Mouse (Mus musculus): Measurements from ENCODE around the gene Ttc30b. TPM values are rescaled to one million over a fixed set of nuclear protein-coding genes. Genes with fewer than 3 reads are reported as not detected.

The Ttc30b gene
- polyA plus RNA-seq, 1 experiment from 2014 or later, result 1.6 TPM

GRCm38 (mm10) chr2:75964512-75964911, 26.1 kb upstream of the Ttc30b start:
- WGBS (ENCODE audit: insufficient replicate concordance), result 17% methylated on average over 14 of the region's 14 CpGs
- DNase-seq (peak; percentile 61), ATAC-seq (peak; percentile 45)
- H3K4me2 ChIP-seq (ENCODE audit: low read depth, low read length), result peak overlapping the region; percentile 61
- no peaks in the 10 kb centered on the region for H3K9me3 ChIP-seq (ENCODE audit: low read length)
- peak overlapping the region; percentile 20; the same call in 1 of the 2 replicates for H3K27ac ChIP-seq (ENCODE audit: low read depth)
- H3K27me3 ChIP-seq (ENCODE audit: insufficient read depth, low read length), result no peaks in the 10 kb centered on the region
- TF ChIP-seq CTCF (IDR thresholded peaks at IDR 0.05; ENCODE audit: low read depth), result peak; percentile 60
- no peak for TF ChIP-seq EP300 (IDR thresholded peaks at IDR 0.05; ENCODE audit: low read depth)
- H3K4me3 ChIP-seq (ENCODE audit: low read depth, low read length), result peak overlapping the region; percentile 25
- no peak overlapping the region for H3K9ac ChIP-seq (replicated peaks)
- peaks cover 10% of the 10 kb centered on the region for H3K4me1 ChIP-seq (ENCODE audit: insufficient read depth)
- no peaks in the 10 kb centered on the region for H3K36me3 ChIP-seq (replicated peaks; ENCODE audit: insufficient read depth, low read length)

- Histone ChIP-seq H3K4me1 (ENCODE audit: insufficient read depth) (peaks cover 10% of the 10 kb centered on the region), H3K36me3 (replicated peaks; ENCODE audit: insufficient read depth, low read length) (no peaks in the 10 kb centered on the region), H3K4me2 (ENCODE audit: low read depth, low read length) (peak overlapping the region; percentile 61), H3K9ac (replicated peaks) (no peak overlapping the region), H3K9me3 (ENCODE audit: low read length) (no peaks in the 10 kb centered on the region), H3K27me3 (ENCODE audit: insufficient read depth, low read length) (no peaks in the 10 kb centered on the region), H3K27ac (ENCODE audit: low read depth) (no peak overlapping the region), H3K4me3 (ENCODE audit: low read depth, low read length) (peak overlapping the region; percentile 25)
- TF ChIP-seq EP300 (IDR thresholded peaks at IDR 0.05; ENCODE audit: low read depth), result no peak
- no peak for ATAC-seq
- DNase-seq, result no peak
- WGBS (ENCODE audit: insufficient replicate concordance), result 47% methylated on average over 5 of the region's 5 CpGs
Observed at GRCm38 (mm10) chr2:75964051-75964450, 25.7 kb upstream of the Ttc30b start.

- TF ChIP-seq EP300 (IDR thresholded peaks at IDR 0.05; ENCODE audit: low read depth), result no peak
- no peak for TF ChIP-seq CTCF (IDR thresholded peaks at IDR 0.05; ENCODE audit: low read depth)
- Histone ChIP-seq H3K4me3 (ENCODE audit: low read depth, low read length) (no peak overlapping the region), H3K36me3 (replicated peaks; ENCODE audit: insufficient read depth, low read length) (no peaks in the 10 kb centered on the region), H3K4me1 (ENCODE audit: insufficient read depth) (peaks cover 10% of the 10 kb centered on the region), H3K27ac (ENCODE audit: low read depth) (no peak overlapping the region), H3K9ac (replicated peaks) (no peak overlapping the region), H3K9me3 (ENCODE audit: low read length) (no peaks in the 10 kb centered on the region), H3K4me2 (ENCODE audit: low read depth, low read length) (no peak overlapping the region), H3K27me3 (ENCODE audit: insufficient read depth, low read length) (no peaks in the 10 kb centered on the region)
- ATAC-seq (no peak), DNase-seq (no peak)
- 77% methylated on average over 10 of the region's 10 CpGs for WGBS (ENCODE audit: insufficient replicate concordance)
Observed at GRCm38 (mm10) chr2:75963211-75963840, 24.9 kb upstream of the Ttc30b start.

- Histone ChIP-seq H3K4me1 (ENCODE audit: insufficient read depth) (peaks cover 10% of the 10 kb centered on the region), H3K9ac (replicated peaks) (no peak overlapping the region), H3K4me3 (ENCODE audit: low read depth, low read length) (no peak overlapping the region), H3K36me3 (replicated peaks; ENCODE audit: insufficient read depth, low read length) (no peaks in the 10 kb centered on the region), H3K27ac (ENCODE audit: low read depth) (peak overlapping the region; percentile 22; the same call in 1 of the 2 replicates), H3K4me2 (ENCODE audit: low read depth, low read length) (no peak overlapping the region), H3K27me3 (ENCODE audit: insufficient read depth, low read length) (no peaks in the 10 kb centered on the region), H3K9me3 (ENCODE audit: low read length) (no peaks in the 10 kb centered on the region)
- peak; percentile 76 for ATAC-seq
- peak; percentile 19 for DNase-seq
- 65% methylated on average over 15 of the region's 15 CpGs for WGBS (ENCODE audit: insufficient replicate concordance)
- no peak for TF ChIP-seq CTCF (IDR thresholded peaks at IDR 0.05; ENCODE audit: low read depth)
- TF ChIP-seq EP300 (IDR thresholded peaks at IDR 0.05; ENCODE audit: low read depth), result peak; percentile 21; the same call in 1 of the 2 replicates
Observed at GRCm38 (mm10) chr2:75960366-75961330, 22.3 kb upstream of the Ttc30b start.

GRCm38 (mm10) chr2:75959850-75960365, 21.5 kb upstream of the Ttc30b start:
- H3K27ac ChIP-seq (ENCODE audit: low read depth), result peak overlapping the region; percentile 22; the same call in 1 of the 2 replicates
- H3K4me2 ChIP-seq (ENCODE audit: low read depth, low read length), result no peak overlapping the region
- ATAC-seq, result no peak

More at GRCm38 (mm10) chr2:75959850-75960365, 21.5 kb upstream of the Ttc30b start:
- TF ChIP-seq CTCF (IDR thresholded peaks at IDR 0.05; ENCODE audit: low read depth) (no peak), EP300 (IDR thresholded peaks at IDR 0.05; ENCODE audit: low read depth) (no peak)
- WGBS (ENCODE audit: insufficient replicate concordance), result 38% methylated on average over 15 of the region's 15 CpGs
- H3K9me3 ChIP-seq (ENCODE audit: low read length), result no peaks in the 10 kb centered on the region
- H3K27me3 ChIP-seq (ENCODE audit: insufficient read depth, low read length), result no peaks in the 10 kb centered on the region
- DNase-seq, result no peak
- H3K9ac ChIP-seq (replicated peaks), result no peak overlapping the region
- no peak overlapping the region for H3K4me3 ChIP-seq (ENCODE audit: low read depth, low read length)
- H3K36me3 ChIP-seq (replicated peaks; ENCODE audit: insufficient read depth, low read length), result no peaks in the 10 kb centered on the region
- peaks cover 10% of the 10 kb centered on the region for H3K4me1 ChIP-seq (ENCODE audit: insufficient read depth)
